Mouse (Mus musculus) liver, embryonic 14.5 days (tissue): ENCODE measurements at regions not wholly inside any gene's neighbourhood (a gene's known extent, or its start where the extent isn't known, plus 50 kb on each side); places are given as distances from the start of the nearest gene placed in this dataset.

Experiments used
- ATAC-seq: fragments of 200-750 bp; cut with Nextera tagmentation; 2 replicates; pipeline ENCODE4 v1.8.0; 2017; ENCODE audit warnings: moderate number of reproducible peaks, mild to moderate bottlenecking, moderate library complexity; ENCODE audit not compliant: insufficient read depth
- DNase-seq, 3 experiments: peaks; one replicate each; pipeline ENCODE4 v3.0.0-alpha.2; 2012 to 2013; ENCODE audit warnings: low read depth in 3 of 3, low spot score in 3 of 3
- H3K27ac ChIP-seq: fragments of 300-500 bp; sonication (generic); 2 replicates; pipeline ENCODE4 v1.5.1; 2014; ENCODE audit warnings: moderate library complexity, mild to moderate bottlenecking, control low read depth, inconsistent platforms
- H3K27me3 ChIP-seq: fragments of 300-500 bp; sonication (generic); 2 replicates; pipeline ENCODE4 v1.6.1; 2014; ENCODE audit warnings: mild to moderate bottlenecking, low read length, moderate library complexity; ENCODE audit not compliant: control insufficient read depth, insufficient read depth
- H3K36me3 ChIP-seq: fragments of 300-500 bp; sonication (generic); replicated peaks from 2 replicates; pipeline ENCODE4 v1.6.1; 2014; ENCODE audit warnings: low read depth; ENCODE audit not compliant: control insufficient read depth, insufficient read depth
- H3K4me1 ChIP-seq, 2 experiments: fragments of 200-500 bp in 1 of 2; fragments of 300-500 bp in 1 of 2; sonication (generic) in 1 of 2; replicated peaks; 2 replicates each; pipeline ENCODE4 v1.6.1; 2012 to 2014; ENCODE audit warnings: antibody characterized with exemption in 1 of 2, inconsistent platforms in 1 of 2, low read length in 1 of 2; ENCODE audit not compliant: control insufficient read depth in 2 of 2, insufficient read depth in 2 of 2
- H3K4me2 ChIP-seq: fragments of 300-500 bp; sonication (generic); 2 replicates; pipeline ENCODE4 v1.6.1; 2014; ENCODE audit warnings: low read depth, mild to moderate bottlenecking, control low read depth, moderate library complexity
- H3K4me3 ChIP-seq, 2 experiments: fragments of 200-500 bp in 1 of 2; fragments of 300-500 bp in 1 of 2; sonication (generic) in 1 of 2; 2 replicates each; pipeline ENCODE4 v1.5.1; 2012 to 2014; ENCODE audit warnings: low read depth in 2 of 2, low read length in 2 of 2, mild to moderate bottlenecking in 2 of 2, control low read depth in 1 of 2, inconsistent platforms in 1 of 2, moderate library complexity in 1 of 2; ENCODE audit not compliant: insufficient read depth in 1 of 2
- H3K9ac ChIP-seq: fragments of 300-500 bp; sonication (generic); replicated peaks from 2 replicates; pipeline ENCODE4 v1.6.1; 2014; ENCODE audit warnings: mild to moderate bottlenecking, control low read depth, moderate library complexity
- H3K9me3 ChIP-seq: fragments of 300-500 bp; sonication (generic); 2 replicates; pipeline ENCODE4 v1.6.1; 2016; ENCODE audit warnings: low read length, mixed read lengths; ENCODE audit not compliant: control insufficient read depth
- CTCF ChIP-seq: IDR thresholded peaks from 2 replicates; pipeline ENCODE4 v1.5.1; 2016; ENCODE audit warnings: antibody characterized with exemption, low read depth, control low read depth
- EP300 ChIP-seq: IDR thresholded peaks from 2 replicates; pipeline ENCODE4 v1.6.1; 2016; ENCODE audit warnings: antibody characterized with exemption, low read depth
- WGBS: fragments of 180-500 bp; shearing (Covaris S2); extraction: QIAGEN DNeasy Blood & Tissue Kit; methylation state at CpG from one replicate; pipeline ENCODE4 v1.1.7; 2014; ENCODE audit not compliant: insufficient replicate concordance; 5-methylcytosine and 5-hydroxymethylcytosine counted together

DNA sequence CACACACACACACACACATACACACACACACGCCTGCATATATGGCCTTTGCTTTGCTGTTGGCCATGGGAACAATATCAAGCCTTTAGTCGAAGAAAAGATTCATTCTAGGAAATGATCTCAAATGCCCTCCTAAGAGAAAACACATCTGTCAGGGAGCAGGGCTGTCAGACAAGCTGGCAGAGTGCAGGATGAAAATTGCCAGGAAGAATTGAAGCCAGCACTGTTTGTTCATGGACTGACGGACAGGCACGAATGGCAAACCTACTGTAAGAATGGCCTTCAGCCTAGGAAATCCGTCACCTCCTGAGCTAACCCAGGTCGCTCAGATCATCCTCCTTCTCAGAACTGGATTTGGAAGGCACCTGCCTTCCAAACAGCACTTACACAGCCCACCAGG lies 322.0 kb downstream of the Rps15a start:
- TF ChIP-seq EP300 (no peak), CTCF (no peak)
- Histone ChIP-seq H3K27ac (no peak overlapping the region), H3K9ac (no peak overlapping the region), H3K27me3 (no peaks in the 10 kb centered on the region), H3K4me1 (no peaks in the 10 kb centered on the region), H3K9me3 (no peaks in the 10 kb centered on the region), H3K4me3 (no peak overlapping the region), H3K36me3 (no peaks in the 10 kb centered on the region), H3K4me2 (no peak overlapping the region)
- DNase-seq (no peak), ATAC-seq (no peak)
- 61% methylated on average over 6 of the region's 6 CpGs for WGBS

GRCm38 (mm10) chr7:117792456-117792855 lies 323.5 kb downstream of the Rps15a start:
- no peaks in the 10 kb centered on the region for H3K4me1 ChIP-seq
- H3K9ac ChIP-seq, result no peak overlapping the region
- H3K27ac ChIP-seq, result no peak overlapping the region
- H3K4me2 ChIP-seq, result no peak overlapping the region
- H3K27me3 ChIP-seq, result no peaks in the 10 kb centered on the region
- DNase-seq, result no peak
- H3K9me3 ChIP-seq, result no peaks in the 10 kb centered on the region
- TF ChIP-seq CTCF, result no peak
- 61% methylated on average over 4 of the region's 4 CpGs for WGBS
- no peak overlapping the region for H3K4me3 ChIP-seq
- ATAC-seq, result no peak
- no peaks in the 10 kb centered on the region for H3K36me3 ChIP-seq

- Histone ChIP-seq H3K4me1 (no peaks in the 10 kb centered on the region), H3K27me3 (no peaks in the 10 kb centered on the region), H3K9ac (no peak overlapping the region), H3K4me2 (no peak overlapping the region), H3K9me3 (no peaks in the 10 kb centered on the region), H3K27ac (no peak overlapping the region), H3K4me3 (no peak overlapping the region), H3K36me3 (no peaks in the 10 kb centered on the region)
- DNase-seq (no peak), ATAC-seq (no peak)
- TF ChIP-seq CTCF, result no peak
- no peak for TF ChIP-seq EP300
- WGBS, result 64% methylated on average over 4 of the region's 4 CpGs
Observed at GRCm38 (mm10) chr7:117778996-117779395, 337.0 kb downstream of the Rps15a start.

DNA sequence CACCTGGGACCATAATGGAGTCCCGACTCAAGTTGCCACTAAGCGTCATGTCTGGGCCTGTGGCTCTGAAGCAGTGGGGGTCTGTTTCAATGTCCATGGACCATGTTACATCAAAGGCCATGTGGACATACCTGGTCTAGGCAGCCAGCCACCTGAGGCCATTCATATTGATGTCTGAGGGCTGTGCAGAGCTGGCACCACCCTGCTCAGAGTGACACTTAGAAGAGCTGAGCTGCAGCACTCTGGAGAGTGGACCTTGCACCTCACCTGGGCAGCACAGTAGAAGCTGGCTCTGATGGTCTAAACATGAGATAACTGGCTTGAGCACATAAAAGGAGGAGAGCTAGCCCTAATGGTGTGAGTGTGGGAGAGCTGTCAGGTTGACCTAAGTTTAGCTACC lies 338.1 kb downstream of the Rps15a start:
- Histone ChIP-seq H3K4me2 (no peak overlapping the region), H3K27ac (no peak overlapping the region), H3K4me1 (no peaks in the 10 kb centered on the region), H3K36me3 (no peaks in the 10 kb centered on the region), H3K9me3 (no peaks in the 10 kb centered on the region), H3K27me3 (no peaks in the 10 kb centered on the region), H3K4me3 (no peak overlapping the region), H3K9ac (no peak overlapping the region)
- ATAC-seq (no peak), DNase-seq (no peak)
- whole genome bisulfite sequencing, result 67% methylated on average over 2 of the region's 2 CpGs
- TF ChIP-seq EP300 (no peak), CTCF (no peak)

DNA sequence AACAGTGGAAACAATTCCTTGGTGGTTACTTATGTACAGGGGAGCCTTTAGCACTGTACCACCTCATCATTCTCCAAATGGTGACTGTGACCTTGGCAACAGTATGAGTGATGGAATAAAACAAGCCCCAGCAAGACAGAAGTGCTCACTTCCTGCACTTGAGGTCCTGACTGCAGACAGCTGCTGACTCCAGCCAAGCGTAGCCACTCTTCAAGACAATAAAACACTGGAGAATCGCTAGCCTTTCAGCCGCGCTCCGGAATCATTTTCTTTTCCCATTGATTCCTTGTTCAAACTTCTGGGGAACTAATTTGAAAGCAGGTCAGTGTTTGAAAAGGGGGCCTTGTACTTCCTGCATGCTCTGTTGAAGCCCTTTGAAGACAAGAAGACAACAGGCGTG lies 344.2 kb downstream of the Rps15a start:
- no peaks in the 10 kb centered on the region for H3K4me1 ChIP-seq
- no peak overlapping the region for H3K9ac ChIP-seq
- H3K27me3 ChIP-seq, result no peaks in the 10 kb centered on the region
- no peaks in the 10 kb centered on the region for H3K9me3 ChIP-seq
- no peaks in the 10 kb centered on the region for H3K36me3 ChIP-seq
- TF ChIP-seq EP300, result no peak
- TF ChIP-seq CTCF, result no peak
- H3K4me3 ChIP-seq, result no peak overlapping the region
- no peak for DNase-seq
- H3K27ac ChIP-seq, result no peak overlapping the region
- 78% methylated on average over 6 of the region's 6 CpGs for WGBS
- no peak for ATAC-seq
- no peak overlapping the region for H3K4me2 ChIP-seq

GRCm38 (mm10) chr7:117759506-117759905 lies 356.5 kb downstream of the Rps15a start:
- DNase-seq, result no peak
- Histone ChIP-seq H3K36me3 (no peaks in the 10 kb centered on the region), H3K4me2 (no peak overlapping the region), H3K9ac (no peak overlapping the region), H3K9me3 (no peaks in the 10 kb centered on the region), H3K4me3 (no peak overlapping the region), H3K27ac (no peak overlapping the region), H3K27me3 (no peaks in the 10 kb centered on the region), H3K4me1 (no peaks in the 10 kb centered on the region)
- ATAC-seq, result no peak
- WGBS, result 31% methylated on average over 1 of the region's 1 CpGs
- TF ChIP-seq EP300, result no peak
- no peak for TF ChIP-seq CTCF
